Mouse (Mus musculus): ENCODE results near the gene Pphln1. TPM values are rescaled to one million over a fixed set of nuclear protein-coding genes. Genes with fewer than 3 reads are reported as not detected.
A peak's percentile ranks its signal among the peaks of the same experiment; 100 is the strongest.

Pphln1 gene
- total RNA-seq, 2 experiments from 2014 or later, result 42.8 to 44.0 TPM

DNA sequence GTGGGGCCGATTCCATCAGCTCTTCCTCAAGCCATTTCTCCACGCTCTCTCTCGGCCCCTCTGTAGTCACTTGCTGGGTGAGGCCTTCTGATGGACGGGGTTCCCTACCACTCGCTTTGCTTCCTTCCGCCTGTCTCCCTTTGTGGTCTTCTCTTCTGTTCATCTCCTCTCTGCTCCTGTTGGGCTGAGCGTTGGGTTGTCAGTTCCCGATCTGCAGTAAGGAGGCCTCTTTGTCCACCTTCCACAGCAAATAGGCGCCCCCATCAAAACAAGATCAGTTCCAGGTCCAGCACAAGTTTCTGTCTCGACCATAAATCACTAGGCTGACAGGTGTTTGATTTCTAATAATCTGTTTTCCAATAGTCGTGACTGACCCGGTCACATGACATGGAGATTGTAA lies 37.8 kb downstream of the Pphln1 start:
- DNase-seq, result no peak

DNA sequence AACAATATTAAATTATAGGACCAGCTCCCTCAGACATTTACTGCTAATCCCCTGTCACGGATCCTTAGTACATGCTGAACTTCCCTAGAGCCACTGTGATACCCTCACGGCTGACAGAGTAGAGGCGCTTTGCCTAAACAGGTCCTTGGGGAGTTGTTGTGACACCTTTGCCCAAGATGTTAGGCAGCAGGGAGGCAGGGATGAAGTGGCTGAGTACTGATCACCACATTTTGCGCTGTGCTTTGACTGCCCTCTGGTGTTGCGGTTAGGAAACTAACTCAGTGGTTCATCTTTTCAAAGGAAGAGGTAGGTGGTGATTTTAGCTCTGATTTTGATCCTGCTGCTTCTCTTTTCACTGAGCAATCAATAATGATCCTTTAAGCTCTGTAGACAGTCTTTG lies 40.5 kb downstream of the Pphln1 start:
- DNase-seq, result peak; percentile 59 to 69

DNA sequence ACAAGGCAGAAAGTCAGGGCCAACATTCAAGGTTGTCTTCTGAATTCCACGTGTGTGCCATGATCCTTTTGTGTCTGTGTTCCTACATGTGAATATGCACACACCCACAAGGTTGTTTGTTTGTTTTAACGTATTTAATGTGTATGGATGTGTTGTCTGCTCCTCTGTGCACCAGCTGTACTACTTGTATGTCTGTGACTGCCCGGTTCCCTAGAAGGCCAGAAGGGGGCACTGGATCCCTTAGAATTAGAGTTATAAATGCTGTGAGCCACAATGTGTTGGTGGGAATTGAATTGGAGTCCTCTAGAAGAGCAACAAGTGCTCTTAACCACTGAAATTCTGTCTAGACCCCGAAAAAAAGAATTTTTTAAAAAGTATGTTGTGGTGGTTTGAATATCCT lies 44.1 kb downstream of the Pphln1 start:
- DNase-seq, result no peak

DNA sequence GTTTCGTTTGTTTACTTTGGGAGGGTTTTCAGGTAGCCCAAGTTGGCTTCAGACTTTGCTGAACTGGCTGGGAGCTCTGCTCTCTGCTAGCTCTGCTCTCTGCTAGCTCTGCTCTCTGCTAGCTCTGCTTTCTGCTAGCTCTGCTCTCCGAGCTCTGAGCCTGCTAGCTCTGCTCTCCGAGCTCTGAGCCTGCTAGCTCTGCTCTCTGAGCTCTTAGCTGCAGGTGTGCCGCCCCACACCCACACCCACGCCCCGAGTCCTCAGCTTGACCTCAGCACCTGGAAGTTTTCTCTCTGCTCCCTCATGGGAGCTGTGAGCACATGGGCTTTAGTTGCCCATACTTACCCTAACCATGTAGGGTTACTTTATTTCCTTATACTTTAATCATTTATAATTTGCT lies 45.5 kb downstream of the Pphln1 start:
- no peak for DNase-seq

DNA sequence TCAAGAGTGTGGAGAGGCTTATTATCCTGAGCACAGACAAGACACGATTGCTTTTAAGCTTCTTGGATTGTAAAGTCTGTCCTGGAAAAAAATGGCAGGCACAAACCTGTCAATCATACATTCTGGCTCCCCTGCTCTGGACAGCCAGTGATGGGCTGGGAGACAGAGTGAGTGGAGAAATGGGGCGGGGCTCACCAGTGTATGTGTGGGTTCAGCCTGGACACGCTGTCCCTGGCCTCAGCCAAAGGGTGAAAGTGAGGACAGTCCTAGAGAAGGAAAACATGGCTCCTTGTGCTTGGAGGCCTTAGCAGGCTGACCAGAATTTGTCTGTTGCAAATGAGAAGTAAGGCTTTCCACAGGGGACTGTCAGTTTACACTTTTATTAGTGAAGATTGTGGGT lies 50.7 kb downstream of the Pphln1 start:
- no peak for DNase-seq

DNA sequence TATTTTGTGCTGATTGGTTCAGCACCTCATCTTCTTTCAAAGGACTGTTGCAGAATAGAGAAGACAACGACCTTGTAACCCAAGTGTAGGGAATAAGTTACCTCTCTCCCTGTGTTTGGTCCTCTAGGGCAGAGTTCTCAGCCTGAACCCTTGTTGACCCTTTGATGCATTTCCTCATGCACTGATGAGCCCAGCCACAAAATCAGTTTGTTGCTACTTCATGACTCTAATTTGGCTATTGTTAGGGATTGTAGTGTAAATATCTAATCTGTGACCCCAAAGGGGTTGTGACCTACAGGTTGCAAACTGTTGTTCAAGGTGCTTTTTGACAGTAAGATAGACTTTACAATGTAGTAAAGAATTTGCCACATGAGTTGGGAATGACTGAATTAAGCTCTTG lies 55.1 kb downstream of the Pphln1 start:
- no peak for DNase-seq

DNA sequence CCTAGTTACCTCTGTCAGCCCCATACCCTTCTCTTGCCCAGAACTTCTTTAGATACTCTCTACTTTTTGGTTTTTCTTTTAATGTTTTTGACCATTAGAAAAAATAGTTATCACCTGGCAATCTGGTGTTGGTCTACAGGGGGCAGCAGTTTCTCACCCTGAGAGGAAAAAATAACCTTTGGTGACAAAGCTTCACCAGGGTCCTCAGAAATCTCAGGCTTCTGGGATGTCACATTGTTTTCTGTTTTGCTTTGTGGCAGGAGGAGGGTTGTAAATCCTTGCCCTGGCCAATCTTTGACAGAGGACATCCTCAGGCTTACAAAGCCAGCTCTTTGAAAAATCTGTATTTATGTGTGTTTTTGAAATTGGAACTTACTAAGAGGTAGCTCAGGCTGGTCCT lies 57.9 kb downstream of the Pphln1 start:
- DNase-seq, result no peak

DNA sequence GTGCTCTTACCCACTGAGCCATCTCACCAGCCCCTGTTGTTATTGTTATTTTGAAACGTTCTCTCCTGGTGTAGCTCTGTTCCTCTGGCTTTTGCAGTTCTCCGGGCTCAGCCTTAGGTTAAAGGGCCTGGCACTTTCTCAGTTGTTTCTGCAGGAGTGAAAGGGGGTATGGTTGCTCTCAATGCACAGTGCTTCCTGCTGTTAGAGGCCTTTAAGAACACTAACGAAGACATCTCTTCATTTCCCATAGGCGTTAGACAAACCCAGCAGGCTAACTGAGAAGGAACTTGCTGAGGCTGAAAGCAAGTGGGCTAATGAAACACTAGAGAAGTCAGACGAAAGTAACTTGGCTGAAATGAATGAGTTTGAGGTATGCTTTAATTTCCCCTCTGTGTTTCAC lies 61.3 kb downstream of the Pphln1 start:
- DNase-seq, result no peak

DNA sequence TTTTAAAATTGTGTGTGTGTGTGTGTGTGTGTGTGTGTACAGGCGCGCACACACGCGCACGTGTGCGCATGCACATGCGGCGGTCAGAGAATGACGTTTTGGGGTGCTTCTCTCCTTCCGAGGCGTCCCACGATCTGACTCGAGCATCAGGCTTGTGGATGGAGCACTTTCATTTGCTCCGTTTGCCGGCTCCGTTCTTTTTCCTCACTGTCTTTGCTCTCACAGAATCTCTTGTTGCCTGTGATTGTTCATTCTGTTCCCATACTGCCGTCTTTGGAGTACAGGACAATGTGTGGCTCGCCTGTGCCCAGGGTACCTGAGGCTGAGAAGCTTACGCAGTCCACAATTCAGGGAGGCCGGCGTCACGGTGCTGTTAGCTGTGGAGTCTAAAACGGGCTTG lies 62.9 kb downstream of the Pphln1 start:
- DNase-seq, result no peak

DNA sequence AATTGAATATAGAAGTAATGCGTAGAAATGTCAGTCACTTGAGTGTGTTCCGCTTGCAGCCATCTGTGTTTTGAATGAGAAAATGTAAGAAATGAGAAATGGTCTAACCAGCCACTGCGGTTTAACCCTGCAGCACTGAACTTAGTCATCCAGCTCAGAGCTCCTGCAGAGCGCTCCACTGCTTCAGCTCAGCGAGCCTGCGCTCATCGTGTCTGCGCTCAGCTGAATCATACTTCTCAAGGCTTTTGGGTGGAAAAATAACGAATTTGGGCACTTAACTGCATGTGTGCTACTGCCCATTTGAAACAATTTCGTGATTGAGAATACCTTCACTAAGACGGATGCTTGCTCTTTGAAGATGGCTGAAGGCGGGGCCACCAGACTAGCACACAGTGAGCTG lies 73.5 kb downstream of the Pphln1 start:
- DNase-seq, result no peak

DNA sequence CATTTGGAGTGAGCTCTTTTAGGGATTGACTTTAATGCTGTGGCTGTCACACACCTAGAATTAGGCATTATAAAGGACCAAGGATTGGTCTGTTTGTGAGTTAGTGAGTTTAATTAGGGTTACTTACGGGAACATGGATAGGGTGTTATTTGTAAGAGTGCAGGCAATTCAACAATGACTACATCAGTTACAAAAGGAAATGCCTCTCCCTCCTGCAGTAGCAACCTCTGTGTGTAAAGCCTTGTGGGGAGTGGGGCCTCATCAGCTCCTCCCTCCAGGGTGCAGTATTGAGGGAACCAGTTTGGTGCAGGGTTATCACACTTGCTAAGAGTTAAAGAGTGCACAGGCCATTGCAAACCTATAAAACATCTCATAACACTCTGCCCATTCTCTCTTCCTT lies 73.9 kb downstream of the Pphln1 start:
- no peak for DNase-seq

DNA sequence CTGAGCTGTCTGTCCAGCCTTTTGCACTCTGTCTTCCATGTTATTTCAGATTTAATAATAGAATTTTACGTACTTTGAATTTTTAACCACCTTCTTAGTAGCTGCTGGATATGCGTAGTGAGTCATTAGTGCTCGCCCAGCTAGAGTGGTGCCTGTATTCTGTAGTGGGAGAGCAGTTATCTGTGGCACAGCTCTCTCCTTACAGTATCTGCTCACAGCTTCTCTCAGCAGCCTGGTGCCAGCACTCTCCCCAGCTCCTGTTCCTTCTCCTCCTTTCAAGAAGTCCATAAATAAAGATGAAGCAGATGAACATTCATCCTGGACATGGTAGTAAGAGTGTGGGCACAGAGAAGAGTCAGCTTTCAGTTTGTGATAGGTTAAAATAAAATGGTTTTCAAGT lies 76.1 kb downstream of the Pphln1 start:
- DNase-seq, result no peak

DNA sequence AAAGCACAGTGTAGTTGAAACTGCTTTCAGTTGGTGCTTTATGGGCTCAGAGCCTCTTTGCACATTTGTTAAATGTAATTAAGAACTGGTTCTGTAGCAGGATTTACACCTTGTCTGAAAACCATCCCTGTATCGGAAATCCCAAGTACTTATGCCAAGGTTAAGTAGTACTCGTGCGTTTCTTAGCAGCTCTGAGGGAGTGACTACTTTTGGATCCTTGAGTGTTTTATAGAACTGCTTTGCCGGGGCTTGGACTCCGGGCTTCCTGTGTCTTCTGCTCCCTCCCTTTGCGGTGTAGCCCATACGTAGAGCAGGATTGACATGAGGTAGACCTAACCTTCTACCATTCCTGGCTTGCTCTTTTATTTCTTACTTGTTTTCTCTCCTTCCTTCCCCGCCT lies 77.5 kb downstream of the Pphln1 start:
- DNase-seq, result no peak

DNA sequence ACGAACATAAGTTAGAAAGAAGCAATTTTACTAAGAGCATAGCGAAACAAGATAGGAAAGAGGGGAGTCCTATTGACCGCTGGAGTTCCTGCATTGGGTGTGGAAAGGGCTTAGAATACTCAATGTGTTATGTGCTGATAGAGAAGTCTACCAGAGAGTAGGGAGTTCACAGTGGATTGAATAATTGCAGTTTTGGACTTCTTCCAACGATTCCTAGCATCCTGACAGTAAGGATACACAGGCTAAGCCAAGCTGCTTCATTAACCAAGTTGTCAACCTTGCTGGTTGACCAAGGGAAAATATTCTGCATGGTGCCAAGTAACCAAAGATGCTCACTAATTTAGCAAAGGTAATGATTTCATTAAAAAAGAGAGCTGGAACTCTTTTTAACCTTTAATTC lies 79.6 kb downstream of the Pphln1 start:
- no peak for DNase-seq

DNA sequence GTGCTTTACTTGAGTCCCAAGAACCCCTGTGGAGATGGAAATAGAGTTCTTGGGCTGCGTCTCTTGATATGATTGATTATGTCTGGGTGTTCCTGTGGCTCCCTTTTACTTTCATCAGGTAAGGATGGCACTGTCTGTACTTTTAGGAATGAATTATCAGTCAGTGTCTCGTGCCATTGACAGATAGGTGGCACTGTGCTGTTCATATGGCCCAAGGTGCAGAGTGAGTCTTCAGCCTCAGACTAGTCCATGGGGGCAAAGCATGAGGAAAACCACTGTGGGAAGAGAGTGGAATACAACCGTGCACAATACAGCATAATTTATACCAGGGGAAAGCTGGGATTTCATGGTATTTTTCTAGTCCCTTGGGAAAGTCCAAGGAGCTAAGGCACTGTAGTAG lies 80.5 kb downstream of the Pphln1 start:
- no peak for DNase-seq

DNA sequence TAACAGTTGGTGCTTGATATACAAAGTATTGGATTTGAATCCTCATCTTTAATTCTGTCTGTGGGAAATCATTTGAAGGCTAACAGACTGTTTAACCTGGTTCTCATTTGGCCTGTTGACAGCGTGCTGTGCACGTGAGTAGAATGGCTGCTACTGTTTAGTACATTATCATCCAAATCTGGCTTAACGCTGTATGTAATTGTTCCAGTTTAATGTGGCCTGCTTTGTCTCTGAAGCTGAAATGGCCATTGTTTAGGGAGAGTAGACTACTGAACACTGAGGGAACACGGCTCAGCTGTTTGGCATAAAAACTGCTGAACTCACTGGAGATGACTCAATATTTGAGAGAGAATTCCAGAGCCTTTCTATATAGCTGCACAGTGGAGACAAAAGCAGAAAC lies 81.3 kb downstream of the Pphln1 start:
- DNase-seq, result peak in 1 of 2 experiments; percentile 29

DNA sequence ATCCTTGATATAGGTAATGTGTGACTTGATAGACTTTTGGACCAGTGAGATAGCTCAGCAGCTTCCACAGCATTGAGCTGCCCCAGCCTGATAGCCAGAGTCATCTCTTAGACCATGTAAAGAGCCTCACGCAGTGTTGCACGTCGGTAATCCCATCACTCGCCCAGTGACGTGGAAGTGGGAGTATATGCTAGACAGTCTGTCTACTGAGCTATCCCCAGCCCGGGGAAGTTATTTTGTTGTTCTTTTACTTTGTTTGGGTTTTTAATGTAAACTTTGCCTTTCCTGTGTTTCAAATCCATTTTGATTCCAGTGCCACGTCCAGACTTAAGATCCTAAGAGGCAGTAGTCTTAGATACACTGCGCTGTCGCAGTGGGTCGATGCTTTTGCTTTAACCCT lies 83.0 kb downstream of the Pphln1 start:
- no peak for DNase-seq

DNA sequence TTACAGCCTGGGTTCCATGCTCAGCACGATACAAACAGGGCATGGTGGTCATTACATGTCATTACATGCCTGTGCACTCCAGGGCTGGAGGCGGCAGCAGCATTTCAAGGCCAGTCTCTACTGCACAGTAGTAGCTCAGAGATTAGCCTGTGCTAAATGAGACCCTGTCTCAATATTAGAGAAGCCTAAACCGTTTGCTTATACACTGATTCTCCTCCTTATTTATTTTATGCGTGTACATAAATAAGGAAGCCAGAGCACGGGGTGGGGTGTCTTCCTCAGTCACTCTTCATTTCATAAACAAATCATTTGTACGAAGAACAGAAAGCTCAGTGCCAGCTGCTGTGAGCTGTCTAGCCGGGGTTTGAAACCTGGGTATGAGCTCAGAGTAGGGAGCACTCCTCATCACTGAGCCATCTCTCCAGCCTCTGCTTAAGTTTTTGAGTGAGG lies 86.1 kb downstream of the Pphln1 start:
- DNase-seq, result no peak

DNA sequence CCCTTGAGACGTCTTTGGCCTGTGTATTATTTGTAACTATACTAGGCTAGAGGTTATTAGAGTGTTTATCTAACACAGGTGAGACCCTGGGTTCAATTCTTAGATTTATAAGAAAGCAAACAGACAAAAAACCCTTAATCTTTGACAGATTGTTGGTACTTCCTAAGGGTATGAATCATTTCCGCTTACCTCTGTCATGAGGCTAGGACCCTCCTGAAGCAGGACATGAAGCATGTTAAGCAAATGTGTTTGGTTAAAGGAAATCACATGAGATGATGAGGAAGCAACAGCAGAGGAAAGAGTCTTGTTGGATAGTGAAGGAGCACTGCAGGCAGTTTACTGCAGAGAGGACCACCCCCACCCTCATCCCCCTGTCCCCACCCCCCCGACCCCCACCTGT lies 87.1 kb downstream of the Pphln1 start:
- DNase-seq, result no peak

DNA sequence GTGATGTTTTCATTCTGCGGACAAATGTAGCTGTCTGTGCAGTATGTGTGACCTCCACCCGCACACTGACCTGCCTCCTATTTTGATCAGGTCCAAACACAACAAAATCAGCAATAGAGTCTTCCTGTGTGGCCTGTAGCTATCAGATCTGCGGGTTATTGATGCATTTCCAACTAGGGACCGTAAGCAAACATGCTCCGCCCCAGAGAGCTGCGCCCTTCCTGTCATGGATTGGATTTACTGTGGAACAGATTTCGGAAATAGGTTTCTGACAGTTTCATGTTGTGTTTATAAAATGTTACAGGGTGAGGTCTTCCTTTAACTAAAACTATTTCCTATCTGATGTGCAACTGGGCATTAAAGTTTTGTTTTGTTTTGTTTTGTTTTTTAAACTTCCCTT lies 87.9 kb downstream of the Pphln1 start:
- no peak for DNase-seq

DNA sequence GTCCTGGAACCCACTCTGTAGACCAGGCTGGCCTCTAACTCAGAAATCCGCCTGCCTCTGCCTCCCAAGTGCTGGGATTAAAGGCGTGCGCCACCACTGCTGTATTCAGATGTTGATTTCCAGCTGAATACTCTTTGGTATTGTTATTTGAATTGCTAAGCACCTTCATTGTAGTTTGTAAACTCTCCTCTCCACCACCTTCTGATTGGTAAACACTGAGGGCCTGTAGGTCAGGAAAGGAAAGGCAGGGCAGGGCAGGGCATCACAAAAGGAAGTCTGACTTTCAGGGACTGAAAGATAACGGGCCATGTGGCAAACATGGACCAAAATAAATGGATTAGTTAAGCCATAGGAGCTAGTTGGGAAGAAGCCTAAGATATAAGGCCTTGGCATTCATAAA lies 91.4 kb downstream of the Pphln1 start:
- no peak for DNase-seq

DNA sequence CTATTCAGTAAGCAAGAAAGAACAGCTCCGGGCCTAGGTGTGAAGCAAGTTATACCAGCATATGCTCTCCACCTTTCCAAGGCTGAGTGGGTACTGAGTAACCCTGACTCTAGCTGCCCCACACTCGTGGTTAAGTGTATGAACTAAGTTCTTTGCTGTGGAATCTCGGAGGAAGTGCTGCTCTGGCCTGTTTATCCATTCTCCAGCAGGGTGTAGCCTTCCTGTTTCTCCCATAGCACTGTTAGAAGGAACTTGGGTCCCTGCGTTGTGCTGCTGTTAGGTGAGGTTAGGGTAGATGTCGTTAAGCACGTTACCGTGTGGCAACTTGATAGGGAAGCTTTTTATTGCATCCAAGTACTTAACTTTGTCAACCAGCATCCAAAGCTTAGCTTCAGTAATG lies 96.5 kb downstream of the Pphln1 start:
- DNase-seq, result no peak

DNA sequence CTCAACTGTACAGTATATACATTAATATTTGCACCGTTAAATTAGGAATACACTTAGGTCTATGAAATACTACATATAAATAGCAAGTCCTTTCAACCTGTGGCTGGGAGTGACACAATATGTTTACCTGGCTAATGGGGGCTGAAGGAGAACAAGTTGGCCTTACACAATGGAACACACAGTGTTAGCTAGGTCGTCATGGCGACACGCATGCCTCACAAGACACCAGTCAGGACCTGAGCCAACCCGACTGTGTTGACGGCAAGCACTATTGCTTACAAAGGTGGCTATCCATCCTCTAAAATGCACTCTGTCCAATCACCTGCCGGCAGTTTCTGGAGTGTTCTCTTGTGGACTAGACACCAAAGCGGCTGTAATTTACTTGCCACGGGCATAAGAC lies 101.7 kb downstream of the Pphln1 start:
- DNase-seq, result no peak

DNA sequence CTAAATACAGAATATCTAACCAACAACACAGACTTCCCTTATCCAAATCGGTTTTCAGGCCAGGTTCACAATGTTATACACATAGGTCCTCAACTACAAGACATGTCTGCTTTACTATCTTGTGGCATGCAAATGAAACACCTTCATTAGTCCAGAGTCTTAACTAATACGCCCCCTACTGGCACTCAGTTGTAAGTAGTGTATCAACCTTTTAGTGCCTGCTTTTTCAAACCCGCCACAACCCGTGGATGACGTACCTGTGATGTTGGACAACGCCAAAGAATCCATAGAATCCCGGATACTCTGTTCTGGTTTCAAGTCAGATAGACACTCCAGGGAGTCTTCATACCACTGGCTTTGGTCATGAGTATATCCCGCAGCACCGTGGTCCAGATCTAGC lies 104.6 kb downstream of the Pphln1 start:
- no peak for DNase-seq

DNA sequence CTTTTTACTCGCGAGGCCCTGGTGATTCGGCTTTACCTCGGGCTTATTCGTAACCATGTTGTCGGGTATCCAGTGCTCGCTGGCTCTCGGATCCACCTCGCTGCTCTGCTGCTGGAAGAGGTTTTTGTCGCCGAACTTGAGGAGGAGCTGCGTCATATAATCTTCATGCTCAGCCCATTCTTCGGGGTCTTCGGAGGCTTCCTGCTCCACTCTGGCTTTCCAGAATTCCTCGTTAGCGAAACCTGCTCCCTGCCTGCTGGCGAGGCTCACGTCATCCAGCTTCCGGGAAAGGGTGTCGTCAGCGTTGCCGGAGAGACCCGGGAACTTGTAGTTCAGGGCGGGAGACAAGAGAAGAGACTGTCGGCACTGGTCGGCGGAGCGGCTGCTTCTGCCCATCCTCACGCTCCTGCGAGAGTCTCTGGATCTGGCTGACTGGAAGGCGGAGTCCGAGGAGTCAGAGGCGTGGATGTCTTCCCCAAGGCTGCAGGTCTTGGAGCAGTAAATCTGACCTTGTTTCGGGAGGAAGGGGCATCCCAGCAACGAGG lies 105.1 kb downstream of the Pphln1 start:
- DNase-seq, result no peak

DNA sequence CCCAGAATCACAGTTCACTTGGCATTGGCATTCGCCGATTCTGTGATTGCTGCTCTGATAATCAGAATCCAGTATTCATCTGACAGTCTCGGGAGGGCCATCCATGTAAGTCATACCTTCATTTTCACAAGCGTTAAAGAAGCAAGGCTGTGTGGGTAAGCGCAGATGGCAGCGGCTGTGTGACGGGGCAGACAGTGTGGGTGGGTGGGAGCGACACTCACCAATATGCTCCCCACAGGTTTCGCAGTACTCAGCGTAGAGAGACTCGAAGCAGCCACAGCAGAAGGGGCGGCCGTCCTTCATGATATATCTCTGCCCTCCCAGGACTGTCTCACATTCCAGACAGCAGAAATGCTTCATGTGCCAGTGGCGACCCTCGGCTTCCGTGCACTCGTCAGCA lies 106.7 kb downstream of the Pphln1 start:
- DNase-seq, result peak in 1 of 2 experiments; percentile 42

Data from layer of hippocampus, postnatal 36 days (tissue).